Mouse (Mus musculus): ENCODE data around the gene Sez6. TPM values are rescaled to one million over a fixed set of nuclear protein-coding genes. Genes with fewer than 3 reads are reported as not detected.

Gene Sez6
- polyA plus RNA-seq, 1 experiment from 2014 or later: 48.7 TPM

DNA sequence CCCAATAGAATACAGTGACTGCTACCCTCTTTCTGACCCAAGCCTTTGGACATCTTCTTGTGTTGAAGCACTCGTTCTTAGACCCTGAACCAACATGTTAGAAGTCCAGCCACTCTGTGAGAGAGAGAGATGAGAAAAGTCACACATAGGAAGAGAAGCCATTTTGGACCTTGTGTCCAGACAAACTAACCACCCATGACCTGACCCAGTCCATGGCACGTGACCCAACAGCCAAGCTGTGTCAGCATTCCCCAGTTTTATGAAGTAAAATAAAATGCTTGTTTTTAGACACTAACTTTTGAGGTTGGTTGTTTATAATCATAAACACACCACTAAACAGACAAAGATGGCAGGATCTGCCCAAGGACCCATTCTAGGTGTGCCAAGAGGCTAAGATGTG is 35.6 kb upstream of the Sez6 start:
- 69% methylated on average over 2 of the region's 2 CpGs for WGBS
- Histone ChIP-seq H3K36me3 (no peaks in the 10 kb centered on the region), H3K9ac (no peak overlapping the region), H3K27ac (0 out of 2 replicates have a peak overlapping the region, but pooled peaks have one; percentile 85), H3K4me2 (replicated peaks) (no peak overlapping the region), H3K9me3 (replicated peaks) (no peaks in the 10 kb centered on the region), H3K27me3 (peaks cover 37% of the 10 kb centered on the region), H3K4me1 (peaks cover 75% of the 10 kb centered on the region), H3K4me3 (no peak overlapping the region)
- no peak for ATAC-seq (ENCODE audit: low FRiP score)

DNA sequence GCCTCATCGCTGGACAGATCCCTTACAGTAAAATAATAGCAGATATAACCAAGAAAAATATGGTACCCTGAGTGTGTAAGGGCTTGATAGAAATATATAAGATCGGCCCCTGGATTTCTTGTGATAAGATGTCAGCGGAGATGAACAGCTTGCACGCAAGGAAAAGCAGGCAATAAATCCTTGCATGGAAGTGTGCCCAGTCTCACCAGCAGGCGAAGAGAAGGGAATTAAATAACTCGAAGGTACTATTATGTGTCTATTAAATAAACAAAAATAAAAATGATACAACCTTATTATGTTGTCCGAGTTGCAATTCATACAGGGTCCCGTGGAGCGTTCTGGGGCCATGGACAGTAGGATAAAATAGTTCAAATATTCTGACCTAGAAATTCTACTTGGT is 34.6 kb upstream of the Sez6 start:
- Histone ChIP-seq H3K9ac (no peak overlapping the region), H3K4me1 (peaks cover 74% of the 10 kb centered on the region), H3K27ac (peak overlapping the region; percentile 85), H3K4me2 (replicated peaks) (peak overlapping the region; percentile 41), H3K27me3 (peaks cover 37% of the 10 kb centered on the region), H3K9me3 (replicated peaks) (no peaks in the 10 kb centered on the region), H3K36me3 (no peaks in the 10 kb centered on the region), H3K4me3 (no peak overlapping the region)
- ATAC-seq (ENCODE audit: low FRiP score): no peak
- 68% methylated on average over 9 of the region's 9 CpGs for WGBS

DNA sequence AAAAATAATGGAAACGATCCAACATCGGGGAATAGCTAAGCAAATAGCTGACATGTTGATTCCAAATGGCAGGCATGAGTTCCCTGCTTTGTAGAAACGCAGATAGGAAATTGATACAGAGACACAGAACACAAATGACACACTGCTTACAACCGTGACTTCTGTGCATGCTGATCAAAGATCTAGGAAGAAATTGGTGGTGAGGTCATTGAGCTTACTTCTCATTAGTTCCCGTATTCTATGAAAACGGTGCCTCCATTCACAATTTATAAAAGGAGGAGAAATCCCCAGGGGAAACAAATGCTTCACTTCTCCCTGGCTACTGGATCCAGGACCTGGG is 34.1 kb upstream of the Sez6 start:
- H3K4me1 ChIP-seq: peaks cover 72% of the 10 kb centered on the region
- WGBS: 28% methylated on average over 6 of the region's 6 CpGs
- ATAC-seq (ENCODE audit: low FRiP score): no peak
- H3K27ac ChIP-seq: peak overlapping the region; percentile 85
- no peaks in the 10 kb centered on the region for H3K36me3 ChIP-seq
- peak overlapping the region; percentile 41 for H3K4me2 ChIP-seq (replicated peaks)
- H3K9me3 ChIP-seq (replicated peaks): no peaks in the 10 kb centered on the region
- H3K27me3 ChIP-seq: peaks cover 39% of the 10 kb centered on the region
- H3K4me3 ChIP-seq: no peak overlapping the region
- no peak overlapping the region for H3K9ac ChIP-seq

DNA sequence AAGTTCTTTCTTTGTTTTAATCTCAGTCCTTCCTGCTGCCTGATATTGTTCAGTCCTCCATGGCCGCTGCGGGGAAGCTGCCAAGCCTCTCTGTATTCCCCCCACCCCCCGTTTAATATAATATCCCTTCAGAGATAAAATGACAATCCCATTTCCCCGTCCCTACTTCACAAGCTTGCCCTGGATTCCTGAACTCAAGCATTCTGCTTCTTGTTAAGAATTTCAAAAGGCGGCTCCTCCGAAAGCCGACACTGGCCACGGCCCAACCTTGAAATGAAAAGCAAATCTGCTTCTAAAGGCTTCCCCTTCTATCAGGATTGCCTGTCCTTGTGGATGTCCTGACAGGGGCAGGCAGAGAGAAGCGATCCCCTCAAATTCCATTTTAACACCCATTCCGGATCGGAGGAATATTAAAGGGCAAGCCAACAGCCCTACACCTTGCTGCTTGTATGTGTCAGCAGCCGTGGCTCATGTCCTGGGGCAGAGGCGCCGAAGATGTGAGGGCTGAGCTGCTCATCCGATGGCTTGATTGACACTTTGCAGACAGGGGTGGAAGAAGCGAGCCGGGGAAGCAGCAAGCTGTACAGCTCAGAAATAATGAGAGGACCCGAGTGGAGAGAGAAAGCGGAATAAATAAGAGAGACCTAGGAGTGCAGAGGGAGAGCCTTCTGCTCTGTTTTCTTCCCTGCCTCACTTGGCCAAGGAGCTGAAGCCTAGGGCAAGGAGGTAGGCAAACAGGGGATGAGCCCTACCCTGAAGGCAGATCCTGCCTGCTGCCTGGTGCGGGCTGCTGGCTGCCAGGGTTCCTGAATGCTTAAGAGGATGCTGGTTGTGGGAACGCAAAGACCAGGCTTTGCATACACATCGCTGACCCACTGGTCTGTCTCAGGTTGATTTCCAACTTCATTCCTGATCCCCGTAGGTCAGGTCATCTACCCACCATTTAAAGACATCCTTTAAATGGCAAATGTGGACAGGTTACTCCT is 33.5 kb upstream of the Sez6 start:
- H3K27ac ChIP-seq: peak overlapping the region; percentile 85
- 0 out of 2 replicates have a peak overlapping the region, but pooled peaks have one; percentile 1 for H3K4me3 ChIP-seq
- 13% methylated on average over 23 of the region's 23 CpGs for WGBS
- H3K9me3 ChIP-seq (replicated peaks): no peaks in the 10 kb centered on the region
- peaks cover 38% of the 10 kb centered on the region for H3K27me3 ChIP-seq
- peak overlapping the region; percentile 41 for H3K4me2 ChIP-seq (replicated peaks)
- no peaks in the 10 kb centered on the region for H3K36me3 ChIP-seq
- peak overlapping the region; percentile 20; the same call in 1 of the 2 replicates for H3K9ac ChIP-seq
- peak; percentile 26; the same call in 1 of the 2 replicates for ATAC-seq (ENCODE audit: low FRiP score)
- H3K4me1 ChIP-seq: peaks cover 74% of the 10 kb centered on the region

DNA sequence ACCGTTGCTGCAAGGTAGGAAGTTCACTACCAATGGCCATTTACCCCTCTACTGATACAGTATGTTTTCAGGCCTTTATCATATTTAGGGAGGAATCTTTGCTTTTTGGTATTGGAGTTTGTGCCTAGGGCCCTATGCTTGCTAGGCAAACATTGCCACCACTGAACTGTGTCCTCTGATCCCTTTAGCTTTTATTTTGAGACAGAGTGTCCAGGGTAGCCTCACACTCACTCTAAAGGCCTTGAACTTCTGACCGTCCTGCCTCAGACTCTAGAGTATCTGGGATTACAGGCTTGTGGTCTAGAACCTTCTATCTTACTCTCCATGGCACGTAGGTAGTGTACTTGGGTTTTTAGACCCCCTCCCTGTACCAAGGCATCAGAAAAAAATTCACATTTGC is 30.4 kb upstream of the Sez6 start:
- 94% methylated on average over 3 of the region's 3 CpGs for WGBS
- Histone ChIP-seq H3K4me2 (replicated peaks) (no peak overlapping the region), H3K4me1 (peaks cover 63% of the 10 kb centered on the region), H3K27me3 (peaks cover 37% of the 10 kb centered on the region), H3K27ac (no peak overlapping the region), H3K9ac (no peak overlapping the region), H3K4me3 (no peak overlapping the region), H3K36me3 (no peaks in the 10 kb centered on the region), H3K9me3 (replicated peaks) (no peaks in the 10 kb centered on the region)
- ATAC-seq (ENCODE audit: low FRiP score): no peak

DNA sequence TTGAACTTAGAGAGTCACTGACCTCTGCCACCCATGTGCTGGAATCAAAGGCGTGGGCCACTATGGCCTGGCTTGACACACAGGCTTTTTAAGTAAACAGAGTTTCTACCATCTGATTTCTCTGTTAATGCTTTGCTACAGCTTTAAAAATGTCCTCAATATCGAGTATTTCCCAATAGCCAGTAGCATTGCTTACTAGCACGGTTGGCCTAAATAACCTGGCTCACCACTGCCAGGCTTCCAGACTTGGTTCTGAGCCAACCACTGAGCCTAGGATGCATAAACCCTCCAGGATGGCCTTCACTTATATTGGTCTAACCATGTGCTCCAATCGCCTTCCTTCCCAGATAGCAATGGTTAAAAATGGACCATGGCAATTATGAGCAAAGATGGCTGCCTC is 29.9 kb upstream of the Sez6 start:
- Histone ChIP-seq H3K4me3 (no peak overlapping the region), H3K9me3 (replicated peaks) (no peaks in the 10 kb centered on the region), H3K36me3 (no peaks in the 10 kb centered on the region), H3K4me1 (peaks cover 58% of the 10 kb centered on the region), H3K9ac (no peak overlapping the region), H3K4me2 (replicated peaks) (no peak overlapping the region), H3K27ac (no peak overlapping the region), H3K27me3 (peaks cover 39% of the 10 kb centered on the region)
- no peak for ATAC-seq (ENCODE audit: low FRiP score)
- WGBS: 90% methylated on average over 4 of the region's 4 CpGs

DNA sequence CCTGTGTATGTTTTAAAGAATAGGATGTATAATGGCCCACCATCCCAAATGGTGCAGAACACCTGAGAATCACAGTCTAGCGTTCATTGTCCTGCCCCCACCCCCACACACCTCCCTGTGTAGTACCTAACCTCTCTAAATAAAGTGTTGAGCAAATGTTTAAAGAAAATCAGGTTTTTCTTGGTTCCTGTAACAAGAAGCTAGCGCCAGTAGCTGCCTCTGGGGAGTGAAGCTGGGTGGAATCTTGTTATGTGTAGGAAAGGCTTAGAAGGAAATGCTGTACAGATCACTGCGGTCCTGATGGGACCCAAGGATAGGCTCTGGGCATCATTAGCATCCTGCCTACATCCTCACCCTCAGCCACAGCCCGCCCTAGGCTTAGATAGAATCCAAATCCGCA is 29.2 kb upstream of the Sez6 start:
- no peaks in the 10 kb centered on the region for H3K9me3 ChIP-seq (replicated peaks)
- no peak overlapping the region; the same call in 1 of the 2 replicates for H3K27ac ChIP-seq
- ATAC-seq (ENCODE audit: low FRiP score): no peak
- H3K36me3 ChIP-seq: no peaks in the 10 kb centered on the region
- WGBS: 58% methylated on average over 5 of the region's 5 CpGs
- peaks cover 56% of the 10 kb centered on the region for H3K4me1 ChIP-seq
- H3K4me2 ChIP-seq (replicated peaks): no peak overlapping the region
- no peak overlapping the region for H3K9ac ChIP-seq
- no peak overlapping the region for H3K4me3 ChIP-seq
- peaks cover 39% of the 10 kb centered on the region for H3K27me3 ChIP-seq

DNA sequence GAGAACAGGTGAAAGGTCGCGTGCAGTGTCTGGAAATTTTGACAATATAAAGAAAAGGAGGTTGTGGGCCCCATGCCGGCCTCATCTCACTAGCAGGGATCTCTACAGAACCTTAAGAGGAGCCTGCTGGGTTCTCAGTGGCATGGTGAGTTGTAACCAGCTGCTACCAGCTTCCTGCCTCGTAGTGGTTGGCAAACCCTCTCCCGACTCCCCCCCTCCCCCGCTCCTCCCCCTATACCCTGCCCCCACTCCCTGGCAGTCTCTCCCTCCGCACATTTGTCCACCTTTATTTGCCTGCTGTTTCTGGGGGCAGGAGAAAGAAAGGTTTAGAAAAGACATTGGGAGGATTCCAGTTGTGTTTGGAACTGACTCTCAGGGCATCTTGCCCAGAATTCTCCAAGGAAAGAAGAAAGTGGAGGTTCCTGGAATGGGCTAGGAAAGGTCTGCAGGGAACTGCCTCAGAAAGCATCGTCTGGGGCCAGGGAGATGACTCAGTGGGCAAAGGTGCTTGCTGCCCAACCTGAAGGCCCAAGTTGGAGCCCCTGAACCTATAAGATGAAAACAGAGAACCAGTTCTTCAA is 28.7 kb upstream of the Sez6 start:
- H3K4me1 ChIP-seq: peaks cover 56% of the 10 kb centered on the region
- no peak overlapping the region for H3K9ac ChIP-seq
- H3K27ac ChIP-seq: no peak overlapping the region; the same call in 1 of the 2 replicates
- WGBS: 34% methylated on average over 8 of the region's 8 CpGs
- no peak overlapping the region for H3K4me3 ChIP-seq
- no peak overlapping the region for H3K4me2 ChIP-seq (replicated peaks)
- ATAC-seq (ENCODE audit: low FRiP score): no peak
- no peaks in the 10 kb centered on the region for H3K9me3 ChIP-seq (replicated peaks)
- H3K27me3 ChIP-seq: peaks cover 39% of the 10 kb centered on the region
- H3K36me3 ChIP-seq: no peaks in the 10 kb centered on the region

DNA sequence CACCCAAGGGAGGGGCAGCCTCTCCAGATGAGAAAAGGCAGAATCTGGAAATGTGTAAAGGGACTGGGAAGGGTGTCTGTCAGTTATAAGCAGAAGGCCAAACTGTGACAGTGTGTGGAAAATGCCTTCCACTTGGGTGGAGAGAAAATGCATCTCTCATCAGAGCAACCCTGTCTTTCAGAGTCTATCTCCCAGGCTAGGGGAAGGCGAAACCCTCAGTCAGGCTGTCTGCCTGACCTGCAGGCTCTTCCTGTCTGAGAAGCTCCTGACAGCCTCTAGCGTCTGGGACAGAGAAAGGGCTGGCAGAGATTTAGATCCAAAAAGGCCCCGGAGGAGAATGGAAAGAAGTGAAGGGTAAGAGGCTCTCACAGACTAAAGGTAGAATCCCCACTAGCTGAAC is 26.8 kb upstream of the Sez6 start:
- no peak for ATAC-seq (ENCODE audit: low FRiP score)
- Histone ChIP-seq H3K36me3 (no peaks in the 10 kb centered on the region), H3K27ac (peak overlapping the region; percentile 12; the same call in 1 of the 2 replicates), H3K4me2 (replicated peaks) (no peak overlapping the region), H3K9me3 (replicated peaks) (no peaks in the 10 kb centered on the region), H3K27me3 (peaks cover 36% of the 10 kb centered on the region), H3K4me3 (no peak overlapping the region), H3K4me1 (peaks cover 42% of the 10 kb centered on the region), H3K9ac (0 out of 2 replicates have a peak overlapping the region, but pooled peaks have one; percentile 8)
- 21% methylated on average over 3 of the region's 3 CpGs for WGBS

DNA sequence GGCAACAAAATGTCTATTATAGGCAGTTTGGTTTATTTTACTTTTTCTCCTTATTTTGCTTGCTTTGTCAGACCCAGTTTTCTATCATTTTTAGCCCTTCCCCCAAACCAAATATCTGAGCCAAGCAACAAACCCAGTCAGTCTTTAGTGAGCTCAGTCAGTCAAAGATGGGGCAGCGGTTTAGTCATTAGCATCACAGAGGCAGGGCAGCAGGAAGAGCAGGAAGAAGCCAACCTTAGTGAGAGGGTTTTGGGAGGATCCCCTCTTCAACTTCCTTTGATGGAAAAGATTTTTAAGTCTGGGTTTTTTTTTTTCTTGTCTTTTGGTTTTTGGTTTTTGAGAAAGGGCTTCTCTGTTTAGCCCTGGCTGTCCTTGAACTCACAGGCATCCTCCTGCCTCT is 25.9 kb upstream of the Sez6 start:
- Histone ChIP-seq H3K27me3 (peaks cover 29% of the 10 kb centered on the region), H3K27ac (no peak overlapping the region), H3K9me3 (replicated peaks) (no peaks in the 10 kb centered on the region), H3K4me3 (no peak overlapping the region), H3K4me2 (replicated peaks) (no peak overlapping the region), H3K36me3 (no peaks in the 10 kb centered on the region), H3K9ac (no peak overlapping the region), H3K4me1 (peaks cover 47% of the 10 kb centered on the region)
- ATAC-seq (ENCODE audit: low FRiP score): no peak
- 44% methylated on average over 1 of the region's 1 CpGs for WGBS

DNA sequence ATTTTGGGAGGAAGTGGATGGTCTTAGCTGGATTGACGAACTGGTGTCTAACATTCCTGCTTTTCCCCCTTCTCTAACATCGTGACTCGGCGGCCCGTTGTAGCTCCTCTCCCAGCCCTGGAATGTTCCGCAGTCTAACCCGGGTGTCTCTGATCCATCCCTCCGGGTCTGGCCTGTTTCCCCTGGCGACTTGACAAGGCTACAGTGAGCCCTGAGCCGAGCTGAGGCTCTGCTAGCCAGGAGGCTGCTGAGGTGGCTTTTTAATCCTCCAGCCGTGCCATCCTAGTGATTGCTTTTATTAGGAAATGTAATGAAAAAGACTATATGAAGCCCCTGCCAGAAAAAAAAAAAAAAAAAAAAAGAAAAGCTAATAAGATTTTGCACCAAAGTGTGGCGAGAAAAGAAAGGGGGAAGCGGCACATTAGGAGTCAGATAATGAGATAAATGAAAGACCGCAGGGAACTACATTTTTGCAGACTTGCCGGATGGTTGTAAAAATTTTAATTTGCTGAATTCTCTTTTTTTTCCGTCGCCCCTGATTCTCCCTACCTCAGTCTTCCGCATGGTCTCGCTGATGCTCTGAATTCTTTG is 24.4 kb upstream of the Sez6 start:
- H3K27me3 ChIP-seq: peaks cover 21% of the 10 kb centered on the region
- H3K36me3 ChIP-seq: no peaks in the 10 kb centered on the region
- peak overlapping the region; percentile 78 for H3K27ac ChIP-seq
- no peak overlapping the region for H3K4me3 ChIP-seq
- H3K4me2 ChIP-seq (replicated peaks): peak overlapping the region; percentile 38; the same call in 1 of the 2 replicates
- H3K4me1 ChIP-seq: peaks cover 48% of the 10 kb centered on the region
- H3K9ac ChIP-seq: no peak overlapping the region
- 26% methylated on average over 19 of the region's 19 CpGs for WGBS
- ATAC-seq (ENCODE audit: low FRiP score): no peak
- 0 out of 2 replicates have a peak, but pooled peaks cover 2% of the 10 kb centered on the region for H3K9me3 ChIP-seq (replicated peaks)

DNA sequence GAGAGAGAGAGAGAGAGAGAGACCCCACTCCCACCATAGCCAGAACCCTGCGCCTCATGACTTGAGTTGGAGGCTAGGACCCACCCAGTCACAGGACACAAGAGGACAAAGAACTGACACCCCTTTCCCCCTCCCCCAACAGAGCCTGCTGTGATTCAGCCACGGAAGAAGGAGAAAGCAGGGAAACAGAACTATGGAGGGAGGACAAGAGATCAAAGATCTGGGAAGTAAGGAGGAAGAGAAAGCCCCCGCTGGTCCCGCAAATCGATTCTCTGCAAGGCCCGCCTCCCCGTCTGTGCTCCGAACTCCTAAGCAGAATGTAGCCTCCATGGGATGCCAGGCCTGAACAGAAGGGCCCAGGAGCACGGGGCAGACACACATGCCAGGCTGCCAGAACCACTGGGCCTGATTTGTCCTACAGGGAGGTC is 23.8 kb upstream of the Sez6 start:
- ATAC-seq (ENCODE audit: low FRiP score): 0 out of 2 replicates have a peak, but pooled peaks have one; percentile 54
- Histone ChIP-seq H3K36me3 (no peaks in the 10 kb centered on the region), H3K9ac (peak overlapping the region; percentile 38; the same call in 1 of the 2 replicates), H3K4me1 (peaks cover 43% of the 10 kb centered on the region), H3K9me3 (replicated peaks) (0 out of 2 replicates have a peak, but pooled peaks cover 3% of the 10 kb centered on the region), H3K27me3 (peaks cover 17% of the 10 kb centered on the region), H3K4me3 (no peak overlapping the region), H3K4me2 (replicated peaks) (peak overlapping the region; percentile 38), H3K27ac (peak overlapping the region; percentile 78)
- WGBS: 4% methylated on average over 9 of the region's 9 CpGs

Data from hindbrain, embryonic 12.5 days (tissue).